Mouse (Mus musculus) cerebellum, adult 2 months (tissue): ENCODE data around the gene Vac14.

Experiments
- CTCF ChIP-seq: fragments of 200-500 bp; IDR thresholded peaks from 2 replicates; pipeline ENCODE4 v1.5.1; 2011; ENCODE audit warnings: low read depth, mild to moderate bottlenecking, control low read depth, low read length, moderate library complexity, borderline replicate concordance; ENCODE audit not compliant: insufficient read depth
- POLR2A ChIP-seq: fragments of 200-500 bp; IDR thresholded peaks from 2 replicates; pipeline ENCODE4 v1.6.1; 2011; ENCODE audit warnings: low read length, control low read depth, borderline replicate concordance; ENCODE audit not compliant: insufficient read depth

DNA sequence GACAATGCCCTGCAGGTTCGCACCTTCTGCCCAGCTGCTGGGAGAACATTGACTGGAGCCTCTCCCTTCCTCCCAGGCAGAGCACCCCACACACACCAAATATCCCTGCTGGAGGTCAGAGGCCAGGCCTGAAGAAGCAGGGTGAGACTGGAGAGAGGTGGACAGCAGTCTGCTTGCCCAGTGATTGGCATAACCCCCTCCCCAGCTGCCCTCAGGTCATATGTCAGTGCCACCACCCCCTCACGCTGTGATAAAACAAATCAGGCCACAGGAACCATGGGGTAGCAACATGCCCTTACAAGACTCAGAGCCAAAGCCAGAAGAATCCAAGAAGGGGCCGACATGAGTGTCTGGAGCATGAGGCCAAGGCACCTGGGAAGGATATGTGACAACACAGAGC lies 85.7 kb downstream of the Vac14 start:
- TF ChIP-seq CTCF (no peak), POLR2A (no peak)
